Mouse (Mus musculus): ENCODE data around the gene Hs3st6. TPM values are rescaled to one million over a fixed set of nuclear protein-coding genes. Genes with fewer than 3 reads are reported as not detected.
"Not testable (repeated sequence)": the region's sequence is repeated elsewhere in the genome, so short reads cannot be mapped to it uniquely, and the experiment has no call there.

The Hs3st6 gene
- total RNA-seq (2014; fragmentation: Nextera tagmentation): not detected in 2 replicates
- not detected in 2 replicates for total RNA-seq (2017)

- ATAC-seq (replicated peaks; ENCODE audit: low FRiP score, low TSS enrichment, poor library complexity, severe bottlenecking): no peak
Observed at GRCm38 (mm10) chr17:24752415-24753394, at the start of gene Hs3st6. Gene Hs3st6 (plus strand): TSS chr17:24752988.

GRCm38 (mm10) chr17:24705821-24706220 is 47.0 kb upstream of the Hs3st6 start:
- no peak for ATAC-seq (replicated peaks; ENCODE audit: low FRiP score, low TSS enrichment, poor library complexity, severe bottlenecking)

GRCm38 (mm10) chr17:24706982-24707800 is 45.6 kb upstream of the Hs3st6 start, which contains the start of gene Tbl3:
Gene Tbl3 (minus strand): TSS chr17:24707660.
- peak; percentile 75 for ATAC-seq (replicated peaks; ENCODE audit: low FRiP score, low TSS enrichment, poor library complexity, severe bottlenecking)

GRCm38 (mm10) chr17:24707801-24708425 is 44.9 kb upstream of the Hs3st6 start:
- no peak for ATAC-seq (replicated peaks; ENCODE audit: low FRiP score, low TSS enrichment, poor library complexity, severe bottlenecking)

- 0 out of 2 replicates have a peak, but pooled peaks have one; percentile 11 for ATAC-seq (replicated peaks; ENCODE audit: low FRiP score, low TSS enrichment, poor library complexity, severe bottlenecking)
Observed at GRCm38 (mm10) chr17:24708646-24709045, 44.1 kb upstream of the Hs3st6 start.

GRCm38 (mm10) chr17:24715556-24715955 is 37.2 kb upstream of the Hs3st6 start:
- no peak for ATAC-seq (replicated peaks; ENCODE audit: low FRiP score, low TSS enrichment, poor library complexity, severe bottlenecking)

GRCm38 (mm10) chr17:24716166-24716682 is 36.6 kb upstream of the Hs3st6 start:
- no peak for ATAC-seq (replicated peaks; ENCODE audit: low FRiP score, low TSS enrichment, poor library complexity, severe bottlenecking)

GRCm38 (mm10) chr17:24717943-24718342 is 34.8 kb upstream of the Hs3st6 start, which contains the start of the genes Rnf151 and Rps2:
Gene Rnf151 (minus strand): TSS chr17:24718063.
Gene Rps2 (plus strand): TSS chr17:24718116.
- no peak for ATAC-seq (replicated peaks; ENCODE audit: low FRiP score, low TSS enrichment, poor library complexity, severe bottlenecking)

- not testable (repeated sequence) for ATAC-seq (replicated peaks; ENCODE audit: low FRiP score, low TSS enrichment, poor library complexity, severe bottlenecking)
Observed at GRCm38 (mm10) chr17:24718938-24719337, 33.9 kb upstream of the Hs3st6 start.

- ATAC-seq (replicated peaks; ENCODE audit: low FRiP score, low TSS enrichment, poor library complexity, severe bottlenecking): peak; percentile 80
Observed at GRCm38 (mm10) chr17:24719494-24720222, 33.1 kb upstream of the Hs3st6 start.

- not testable (repeated sequence) for ATAC-seq (replicated peaks; ENCODE audit: low FRiP score, low TSS enrichment, poor library complexity, severe bottlenecking)
Observed at GRCm38 (mm10) chr17:24720616-24721015, 32.2 kb upstream of the Hs3st6 start.

- ATAC-seq (replicated peaks; ENCODE audit: low FRiP score, low TSS enrichment, poor library complexity, severe bottlenecking): not testable (repeated sequence)
Observed at GRCm38 (mm10) chr17:24721383-24721955, 31.3 kb upstream of the Hs3st6 start.

- no peak for ATAC-seq (replicated peaks; ENCODE audit: low FRiP score, low TSS enrichment, poor library complexity, severe bottlenecking)
Observed at GRCm38 (mm10) chr17:24722220-24722924, 30.4 kb upstream of the Hs3st6 start.

GRCm38 (mm10) chr17:24723122-24723880 is 29.5 kb upstream of the Hs3st6 start:
- no peak for ATAC-seq (replicated peaks; ENCODE audit: low FRiP score, low TSS enrichment, poor library complexity, severe bottlenecking)

- ATAC-seq (replicated peaks; ENCODE audit: low FRiP score, low TSS enrichment, poor library complexity, severe bottlenecking): peak; percentile 36
Observed at GRCm38 (mm10) chr17:24723881-24724180, 29.0 kb upstream of the Hs3st6 start.

GRCm38 (mm10) chr17:24724184-24724583 is 28.6 kb upstream of the Hs3st6 start, which contains the start of gene Ndufb10:
Gene Ndufb10 (minus strand): TSS chr17:24724478.
- ATAC-seq (replicated peaks; ENCODE audit: low FRiP score, low TSS enrichment, poor library complexity, severe bottlenecking): peak; percentile 57
